Mouse (Mus musculus) cerebellum, adult 2 months (tissue): ENCODE measurements around the gene Wdtc1.

ENCODE experiments used
- CTCF ChIP-seq: fragments of 200-500 bp; IDR thresholded peaks from 2 replicates; pipeline ENCODE4 v1.5.1; 2011; ENCODE audit warnings: low read depth, mild to moderate bottlenecking, control low read depth, low read length, moderate library complexity, borderline replicate concordance; ENCODE audit not compliant: insufficient read depth
- POLR2A ChIP-seq: fragments of 200-500 bp; IDR thresholded peaks from 2 replicates; pipeline ENCODE4 v1.6.1; 2011; ENCODE audit warnings: low read length, control low read depth, borderline replicate concordance; ENCODE audit not compliant: insufficient read depth

GRCm38 (mm10) chr4:133315991-133316390, 37.3 kb downstream of the Wdtc1 start:
- TF ChIP-seq CTCF (no peak), POLR2A (no peak)
